Mouse (Mus musculus) T-helper 17 cell (primary cell): ENCODE data around the gene Iqschfp.

ENCODE experiments used
- in situ Hi-C, 2 experiments: fragments of 300-600 bp; cut with MboI, MseI; formaldehyde crosslinking; loops; 1 replicate in 1 of 2; 2 replicates in 1 of 2; pipeline ENCODE4 v1.15.1; 2025; ENCODE audit warnings: high pct_unique_total_duplicates in 2 of 2

Gene Iqschfp

GRCm38 (mm10) chr3:67892026-67892705, at the start of gene Iqschfp, which contains the start of gene Iqcj:
Gene Iqschfp, plus strand, starts transcription at chr3:67892232.
Gene Iqcj, plus strand, starts transcription at chr3:67892220.
- in situ Hi-C loops, result no loop called here

- in situ Hi-C loops, result no loop called here
Observed at GRCm38 (mm10) chr3:67852397-67852796, 39.6 kb upstream of the Iqschfp start.

- in situ Hi-C loops, result no loop called here
Observed at GRCm38 (mm10) chr3:67861524-67861923, 30.5 kb upstream of the Iqschfp start.

GRCm38 (mm10) chr3:67867420-67868065, 24.5 kb upstream of the Iqschfp start:
- in situ Hi-C loops, result no loop called here

- in situ Hi-C loops, result no loop called here
Observed at GRCm38 (mm10) chr3:67869424-67869823, 22.6 kb upstream of the Iqschfp start.

- in situ Hi-C loops, result no loop called here
Observed at GRCm38 (mm10) chr3:67877253-67877652, 14.8 kb upstream of the Iqschfp start.

- in situ Hi-C loops, result no loop called here
Observed at GRCm38 (mm10) chr3:67884335-67884734, 7.7 kb upstream of the Iqschfp start.

- in situ Hi-C loops, result no loop called here
Observed at GRCm38 (mm10) chr3:67886176-67886575, 5.9 kb upstream of the Iqschfp start.

GRCm38 (mm10) chr3:67887251-67887650, 4.8 kb upstream of the Iqschfp start:
- in situ Hi-C loops, result no loop called here

- in situ Hi-C loops, result no loop called here
Observed at GRCm38 (mm10) chr3:67892768-67893167, 736 bp downstream of the Iqschfp start.

- in situ Hi-C loops, result loop anchor here in 1 of 2 experiments (10.0 kb wide), 1 partner anchor 948 kb away; no protein-coding TSS in a partner anchor
Observed at GRCm38 (mm10) chr3:67902517-67902916, 10.5 kb downstream of the Iqschfp start.

GRCm38 (mm10) chr3:67908586-67908985, 16.6 kb downstream of the Iqschfp start:
- in situ Hi-C loops, result loop anchor here in 1 of 2 experiments (10.0 kb wide), 1 partner anchor 954 kb away; no protein-coding TSS in a partner anchor

GRCm38 (mm10) chr3:67918098-67918497, 26.1 kb downstream of the Iqschfp start:
- in situ Hi-C loops, result no loop called here

- in situ Hi-C loops, result no loop called here
Observed at GRCm38 (mm10) chr3:67918634-67919259, 26.7 kb downstream of the Iqschfp start.

GRCm38 (mm10) chr3:67923095-67923494, 31.1 kb downstream of the Iqschfp start:
- in situ Hi-C loops, result no loop called here

- in situ Hi-C loops, result no loop called here
Observed at GRCm38 (mm10) chr3:67925453-67925852, 33.4 kb downstream of the Iqschfp start.

GRCm38 (mm10) chr3:67930424-67931133, 38.5 kb downstream of the Iqschfp start:
- in situ Hi-C loops, result no loop called here

- in situ Hi-C loops, result no loop called here
Observed at GRCm38 (mm10) chr3:67931181-67931580, 39.1 kb downstream of the Iqschfp start.

GRCm38 (mm10) chr3:67931914-67932313, 39.9 kb downstream of the Iqschfp start:
- in situ Hi-C loops, result no loop called here

- in situ Hi-C loops, result no loop called here
Observed at GRCm38 (mm10) chr3:67935829-67936228, 43.8 kb downstream of the Iqschfp start.

- in situ Hi-C loops, result no loop called here
Observed at GRCm38 (mm10) chr3:67947000-67947399, 55.0 kb downstream of the Iqschfp start.

- in situ Hi-C loops, result no loop called here
Observed at GRCm38 (mm10) chr3:67952517-67952940, 60.5 kb downstream of the Iqschfp start.
